Mouse (Mus musculus) mature B cell (primary cell): ENCODE measurements around the gene Map4k4.

Source experiments
- in situ Hi-C: fragments of 300-500 bp; cut with MboI; formaldehyde crosslinking; loops from 2 replicates; pipeline ENCODE4 v1.14.3; 2019

Gene Map4k4

GRCm38 (mm10) chr1:39900181-39901005, at the start of gene Map4k4:
Gene Map4k4, plus strand, starts transcription at chr1:39900913.
- in situ Hi-C loops, result no loop called here

GRCm38 (mm10) chr1:39855949-39856348, 44.8 kb upstream of the Map4k4 start:
- in situ Hi-C loops, result no loop called here

- in situ Hi-C loops, result no loop called here
Measured at GRCm38 (mm10) chr1:39856795-39857447, 43.8 kb upstream of the Map4k4 start.

- in situ Hi-C loops, result no loop called here
Measured at GRCm38 (mm10) chr1:39857448-39857820, 43.3 kb upstream of the Map4k4 start.

GRCm38 (mm10) chr1:39859213-39859612, 41.5 kb upstream of the Map4k4 start:
- in situ Hi-C loops, result no loop called here

- in situ Hi-C loops, result no loop called here
Measured at GRCm38 (mm10) chr1:39866367-39867141, 34.2 kb upstream of the Map4k4 start.

- in situ Hi-C loops, result no loop called here
Measured at GRCm38 (mm10) chr1:39867142-39867525, 33.6 kb upstream of the Map4k4 start.

GRCm38 (mm10) chr1:39867966-39868593, 32.6 kb upstream of the Map4k4 start:
- in situ Hi-C loops, result no loop called here

- in situ Hi-C loops, result no loop called here
Measured at GRCm38 (mm10) chr1:39868825-39869571, 31.7 kb upstream of the Map4k4 start.

GRCm38 (mm10) chr1:39869721-39870201, 31.0 kb upstream of the Map4k4 start:
- in situ Hi-C loops, result no loop called here

GRCm38 (mm10) chr1:39877981-39878380, 22.7 kb upstream of the Map4k4 start:
- in situ Hi-C loops, result no loop called here

- in situ Hi-C loops, result no loop called here
Measured at GRCm38 (mm10) chr1:39882505-39882904, 18.2 kb upstream of the Map4k4 start.

GRCm38 (mm10) chr1:39884803-39885515, 15.8 kb upstream of the Map4k4 start:
- in situ Hi-C loops, result no loop called here

- in situ Hi-C loops, result no loop called here
Measured at GRCm38 (mm10) chr1:39887997-39888396, 12.7 kb upstream of the Map4k4 start.

GRCm38 (mm10) chr1:39889429-39889828, 11.3 kb upstream of the Map4k4 start:
- in situ Hi-C loops, result no loop called here

GRCm38 (mm10) chr1:39889973-39890372, 10.7 kb upstream of the Map4k4 start:
- in situ Hi-C loops, result no loop called here

GRCm38 (mm10) chr1:39893153-39893880, 7.4 kb upstream of the Map4k4 start:
- in situ Hi-C loops, result no loop called here

GRCm38 (mm10) chr1:39895097-39895496, 5.6 kb upstream of the Map4k4 start:
- in situ Hi-C loops, result no loop called here

GRCm38 (mm10) chr1:39895506-39895905, 5.2 kb upstream of the Map4k4 start:
- in situ Hi-C loops, result no loop called here

GRCm38 (mm10) chr1:39896581-39896980, 4.1 kb upstream of the Map4k4 start:
- in situ Hi-C loops, result no loop called here
